Comparison of ENCODE assay signal across 24 mouse cellular contexts in genomic region chr6:108572646-108573045, GRCm38 (mm10).
DNase-seq lines count a peak whose midpoint lies in the region; ATAC-seq and TF ChIP-seq lines count a peak whose summit lies in the region.
"Had no signal": no experiment of that assay in that cellular context is flagged by ENCODE, and none has a peak within 500 bp of the region (broad histone marks: within the 10 kb centered on the region; RNA-seq: fewer than 3 reads in every experiment).

No protein-coding gene starts in this region.

- TF ChIP-seq EP300 in lung, postnatal 0 days (IDR thresholded peaks at IDR 0.05): no peak

- H3K4me2 ChIP-seq in lung, postnatal 0 days (replicated peaks; ENCODE audit: low read depth, low read length): no peak overlapping the region
- H3K4me2 ChIP-seq in heart, embryonic 12.5 days: no peak overlapping the region
- no peak overlapping the region for H3K4me2 ChIP-seq in forebrain, embryonic 13.5 days
- H3K4me2 ChIP-seq: embryonic facial prominence, embryonic 15.5 days; hindbrain, embryonic 12.5 days; limb, embryonic 15.5 days had no signal

- H3K27ac ChIP-seq in lung, postnatal 0 days (ENCODE audit: low read length): no peak overlapping the region
- no peak overlapping the region for H3K27ac ChIP-seq in heart, embryonic 12.5 days (ENCODE audit: poor library complexity, severe bottlenecking)
- no peak overlapping the region for H3K27ac ChIP-seq in forebrain, embryonic 13.5 days
- H3K27ac ChIP-seq: embryonic facial prominence, embryonic 15.5 days; heart, embryonic 10.5 days; hindbrain, embryonic 12.5 days; limb, embryonic 15.5 days; liver, embryonic 14.5 days; macrophage had no signal

- H3K9me3 ChIP-seq in lung, postnatal 0 days (ENCODE audit: low read length): no peaks in the 10 kb centered on the region
- no peaks in the 10 kb centered on the region for H3K9me3 ChIP-seq in heart, embryonic 12.5 days (replicated peaks)
- no peaks in the 10 kb centered on the region for H3K9me3 ChIP-seq in forebrain, embryonic 13.5 days (replicated peaks)
- H3K9me3 ChIP-seq: embryonic facial prominence, embryonic 15.5 days; heart, embryonic 10.5 days; hindbrain, embryonic 12.5 days; limb, embryonic 15.5 days had no signal

- 47% methylated on average over 7 of the region's 7 CpGs for WGBS in lung, postnatal 0 days
- WGBS in heart, embryonic 12.5 days: 62% methylated on average over 7 of the region's 7 CpGs
- WGBS in forebrain, embryonic 13.5 days: 48% methylated on average over 7 of the region's 7 CpGs

- peaks cover 12% of the 10 kb centered on the region for H3K4me1 ChIP-seq in lung, postnatal 0 days (ENCODE audit: insufficient read depth, low read depth, low read length)
- H3K4me1 ChIP-seq in heart, embryonic 12.5 days (replicated peaks): peaks cover 25% of the 10 kb centered on the region
- H3K4me1 ChIP-seq in forebrain, embryonic 13.5 days: peaks cover 15% of the 10 kb centered on the region

- intact Hi-C loops in heart, postnatal 14 days (cut with DNase I): loop anchor here (1.0 to 5.0 kb wide), 2 partner anchors 87 to 135 kb away; no protein-coding TSS in a partner anchor

- no peak for TF ChIP-seq CTCF in lung, postnatal 0 days (IDR thresholded peaks at IDR 0.05)

- no peaks in the 10 kb centered on the region for H3K27me3 ChIP-seq in lung, postnatal 0 days (replicated peaks; ENCODE audit: insufficient read depth, low read length)
- H3K27me3 ChIP-seq in heart, embryonic 12.5 days (replicated peaks): no peaks in the 10 kb centered on the region
- no peaks in the 10 kb centered on the region for H3K27me3 ChIP-seq in forebrain, embryonic 13.5 days
- H3K27me3 ChIP-seq: embryonic facial prominence, embryonic 15.5 days; hindbrain, embryonic 12.5 days; limb, embryonic 15.5 days had no signal

- ATAC-seq in lung, postnatal 0 days: no peak
- peak; percentile 27 for ATAC-seq in inflammation-experienced regulatory T-cells, adult 6 months
- ATAC-seq in heart, embryonic 12.5 days (ENCODE audit: insufficient number of reproducible peaks, low FRiP score): no peak
- ATAC-seq in forebrain, embryonic 13.5 days: no peak
- ATAC-seq: forebrain, embryonic 16.5 days had no signal

- no peak overlapping the region for H3K9ac ChIP-seq in lung, postnatal 0 days (replicated peaks; ENCODE audit: low read depth)
- H3K9ac ChIP-seq in heart, embryonic 12.5 days: no peak overlapping the region
- H3K9ac ChIP-seq in forebrain, embryonic 13.5 days: no peak overlapping the region
- H3K9ac ChIP-seq: embryonic facial prominence, embryonic 15.5 days; hindbrain, embryonic 12.5 days; limb, embryonic 15.5 days; liver, embryonic 14.5 days had no signal

- H3K36me3 ChIP-seq in lung, postnatal 0 days (ENCODE audit: insufficient read depth, low read length): no peaks in the 10 kb centered on the region
- no peaks in the 10 kb centered on the region for H3K36me3 ChIP-seq in heart, embryonic 12.5 days
- H3K36me3 ChIP-seq in forebrain, embryonic 13.5 days (ENCODE audit: poor library complexity, severe bottlenecking): no peaks in the 10 kb centered on the region
- H3K36me3 ChIP-seq: embryonic facial prominence, embryonic 15.5 days; heart, embryonic 10.5 days; hindbrain, embryonic 12.5 days; limb, embryonic 15.5 days had no signal

- DNase-seq in lung, adult 18-20 months: peak; percentile 33 to 52
- DNase-seq in lung, postnatal 0 days (ENCODE audit: low spot score): no peak
- peak; percentile 46 for DNase-seq in CD4-positive, CD25-positive, alpha-beta regulatory T cell, adult 2 months (ENCODE audit: low read depth, low spot score)
- peak; percentile 51 for DNase-seq in lung, postnatal 36 days
- no peak for DNase-seq in heart, postnatal 14 days
- DNase-seq: adrenal gland, postnatal 25 days; cerebellum, adult 8-10 months; gastrocnemius, postnatal 10 days; kidney, adult 9 months; kidney, postnatal 25 days; left cerebral cortex, postnatal 4 days; right cerebral cortex, postnatal 25 days; spleen, adult 18-20 months; thymus, postnatal 25 days had no signal

- no peak overlapping the region for H3K4me3 ChIP-seq in lung, postnatal 0 days (ENCODE audit: low read depth, low read length)
- no peak overlapping the region for H3K4me3 ChIP-seq in heart, embryonic 12.5 days
- H3K4me3 ChIP-seq in forebrain, embryonic 13.5 days: no peak overlapping the region
- H3K4me3 ChIP-seq: embryonic facial prominence, embryonic 15.5 days; heart, embryonic 10.5 days; hindbrain, embryonic 12.5 days; limb, embryonic 15.5 days had no signal

Comparison
In these comparisons a context has a peak if more than half of its experiments do, and no peak if none do; other contexts are left out.
1. DNase-seq: peak in lung, adult 18-20 months (2 of 2), CD4-positive, CD25-positive, alpha-beta regulatory T cell, adult 2 months (single experiment) and lung, postnatal 36 days (single experiment); none in lung, postnatal 0 days (single experiment) and heart, postnatal 14 days (0 of 2).